Mouse (Mus musculus) olfactory bulb, adult 2 months (tissue): ENCODE results near the gene Sgms2. TPM values are rescaled to one million over a fixed set of nuclear protein-coding genes. Genes with fewer than 3 reads are reported as not detected.

Source experiments
- H3K27ac ChIP-seq: fragments of 200-500 bp; 2 replicates; pipeline ENCODE4 v1.5.1; 2012; ENCODE audit warnings: low read depth, low read length; ENCODE audit not compliant: insufficient read depth
- H3K4me1 ChIP-seq: fragments of 200-500 bp; 2 replicates; pipeline ENCODE4 v1.6.1; 2012; ENCODE audit warnings: low read length; ENCODE audit not compliant: control insufficient read depth, insufficient read depth
- H3K4me3 ChIP-seq: fragments of 200-500 bp; 2 replicates; pipeline ENCODE4 v1.5.1; 2012; ENCODE audit warnings: mild to moderate bottlenecking, low read depth, low read length, moderate library complexity; ENCODE audit not compliant: insufficient read depth
- CTCF ChIP-seq: fragments of 200-500 bp; IDR thresholded peaks from 2 replicates; pipeline ENCODE4 v1.5.1; 2012; ENCODE audit warnings: low read depth, mild to moderate bottlenecking, low read length, moderate library complexity; ENCODE audit not compliant: insufficient read depth
- POLR2A ChIP-seq: fragments of 200-500 bp; IDR thresholded peaks from 2 replicates; pipeline ENCODE4 v1.6.1; 2012; ENCODE audit warnings: mild to moderate bottlenecking, low read depth, low read length, moderate library complexity; ENCODE audit not compliant: insufficient read depth
- WGBS: fragments of 180-500 bp; shearing (Covaris S2); methylation state at CpG from one replicate; pipeline ENCODE4 v1.1.7; 2018; 5-methylcytosine and 5-hydroxymethylcytosine counted together
- polyA plus RNA-seq: library from polyadenylated mRNA; stranded (reverse); fragments of >200 nt; gene quantifications from 2 replicates; pipeline ENCODE4 v1.2.4, GENCODE M21; 2012; ENCODE audit warnings: low replicate concordance; ENCODE audit not compliant: missing spikeins, insufficient read depth, insufficient read length

Gene Sgms2
- polyA plus RNA-seq, 1 experiment, result not detected

GRCm38 (mm10) chr3:131511616-131512015 is 20.4 kb upstream of the Sgms2 start:
- 61% methylated on average over 8 of the region's 8 CpGs for WGBS
- TF ChIP-seq CTCF, result no peak
- no peak for TF ChIP-seq POLR2A
- no peak overlapping the region for H3K4me3 ChIP-seq
- H3K4me1 ChIP-seq, result no peaks in the 10 kb centered on the region
- H3K27ac ChIP-seq, result no peak overlapping the region

GRCm38 (mm10) chr3:131508024-131508423 is 16.8 kb upstream of the Sgms2 start:
- H3K27ac ChIP-seq, result no peak overlapping the region
- no peak for TF ChIP-seq POLR2A
- no peak for TF ChIP-seq CTCF
- H3K4me1 ChIP-seq, result no peaks in the 10 kb centered on the region
- no peak overlapping the region for H3K4me3 ChIP-seq
- WGBS, result 84% methylated on average over 2 of the region's 2 CpGs

GRCm38 (mm10) chr3:131504595-131505223 is 13.5 kb upstream of the Sgms2 start:
- Histone ChIP-seq H3K27ac (no peak overlapping the region), H3K4me1 (no peaks in the 10 kb centered on the region), H3K4me3 (no peak overlapping the region)
- TF ChIP-seq POLR2A (no peak), CTCF (no peak)
- WGBS, result 93% methylated on average over 14 of the region's 14 CpGs

- TF ChIP-seq CTCF, result no peak
- no peak for TF ChIP-seq POLR2A
- Histone ChIP-seq H3K4me1 (no peaks in the 10 kb centered on the region), H3K27ac (no peak overlapping the region), H3K4me3 (no peak overlapping the region)
- 27% methylated on average over 10 of the region's 10 CpGs for WGBS
Observed at GRCm38 (mm10) chr3:131501677-131502370, 10.6 kb upstream of the Sgms2 start.

- 83% methylated on average over 6 of the region's 6 CpGs for WGBS
- H3K27ac ChIP-seq, result no peak overlapping the region
- no peak overlapping the region for H3K4me3 ChIP-seq
- H3K4me1 ChIP-seq, result no peaks in the 10 kb centered on the region
- TF ChIP-seq POLR2A, result no peak
- no peak for TF ChIP-seq CTCF
Observed at GRCm38 (mm10) chr3:131499651-131500050, 8.4 kb upstream of the Sgms2 start.

- H3K4me1 ChIP-seq, result no peaks in the 10 kb centered on the region
- H3K27ac ChIP-seq, result no peak overlapping the region
- 65% methylated on average over 10 of the region's 10 CpGs for WGBS
- H3K4me3 ChIP-seq, result no peak overlapping the region
- TF ChIP-seq CTCF (no peak), POLR2A (no peak)
Observed at GRCm38 (mm10) chr3:131496506-131497122, 5.4 kb upstream of the Sgms2 start.

- H3K4me3 ChIP-seq, result no peak overlapping the region
- no peak for TF ChIP-seq POLR2A
- TF ChIP-seq CTCF, result no peak
- WGBS, result 82% methylated on average over 1 of the region's 1 CpGs
- no peak overlapping the region for H3K27ac ChIP-seq
- H3K4me1 ChIP-seq, result peaks cover 5% of the 10 kb centered on the region; the same call in 1 of the 2 replicates
Observed at GRCm38 (mm10) chr3:131495076-131495475, 3.9 kb upstream of the Sgms2 start.

- Histone ChIP-seq H3K4me3 (no peak overlapping the region), H3K27ac (no peak overlapping the region), H3K4me1 (peaks cover 11% of the 10 kb centered on the region)
- 89% methylated on average over 6 of the region's 6 CpGs for WGBS
- TF ChIP-seq POLR2A, result no peak
- no peak for TF ChIP-seq CTCF
Observed at GRCm38 (mm10) chr3:131493194-131493593, 2.0 kb upstream of the Sgms2 start.

- H3K4me1 ChIP-seq, result peaks cover 11% of the 10 kb centered on the region
- TF ChIP-seq CTCF, result no peak
- no peak for TF ChIP-seq POLR2A
- no peak overlapping the region for H3K4me3 ChIP-seq
- no peak overlapping the region for H3K27ac ChIP-seq
- WGBS, result 96% methylated on average over 7 of the region's 7 CpGs
Observed at GRCm38 (mm10) chr3:131491980-131492379, 769 bp upstream of the Sgms2 start.
